Mouse (Mus musculus) liver, embryonic 15.5 days (tissue): ENCODE results near the gene Ttbk1. TPM values are rescaled to one million over a fixed set of nuclear protein-coding genes. Genes with fewer than 3 reads are reported as not detected.

Experiments
- ATAC-seq: fragments of 200-750 bp; cut with Nextera tagmentation; 2 replicates; pipeline ENCODE4 v1.8.0; 2017; ENCODE audit warnings: moderate number of reproducible peaks, mild to moderate bottlenecking, moderate library complexity; ENCODE audit not compliant: insufficient read depth
- H3K27ac ChIP-seq: fragments of 300-500 bp; sonication (generic); replicated peaks from 2 replicates; pipeline ENCODE4 v1.5.1; 2015; ENCODE audit warnings: mild to moderate bottlenecking, inconsistent platforms
- H3K27me3 ChIP-seq: fragments of 300-500 bp; sonication (generic); 2 replicates; pipeline ENCODE4 v1.6.1; 2015; ENCODE audit warnings: mild to moderate bottlenecking, inconsistent platforms
- H3K36me3 ChIP-seq: fragments of 300-500 bp; sonication (generic); replicated peaks from 2 replicates; pipeline ENCODE4 v1.6.1; 2015; ENCODE audit warnings: moderate library complexity, mild to moderate bottlenecking, inconsistent platforms
- H3K4me1 ChIP-seq: fragments of 300-500 bp; sonication (generic); replicated peaks from 2 replicates; pipeline ENCODE4 v1.6.1; 2015; ENCODE audit warnings: inconsistent platforms
- H3K4me2 ChIP-seq: fragments of 300-500 bp; sonication (generic); 2 replicates; pipeline ENCODE4 v1.6.1; 2015; ENCODE audit warnings: moderate library complexity, mild to moderate bottlenecking, inconsistent platforms
- H3K4me3 ChIP-seq: fragments of 300-500 bp; sonication (generic); replicated peaks from 2 replicates; pipeline ENCODE4 v1.5.1; 2015; ENCODE audit warnings: mild to moderate bottlenecking, inconsistent platforms
- H3K9ac ChIP-seq: fragments of 300-500 bp; sonication (generic); 2 replicates; pipeline ENCODE4 v1.6.1; 2015; ENCODE audit warnings: moderate library complexity, mild to moderate bottlenecking, inconsistent platforms
- H3K9me3 ChIP-seq: fragments of 300-500 bp; sonication (generic); replicated peaks from 2 replicates; pipeline ENCODE4 v1.6.1; 2016; ENCODE audit warnings: inconsistent platforms
- WGBS: fragments of 180-500 bp; shearing (Covaris S2); methylation state at CpG from one replicate; pipeline ENCODE4 v1.1.7; 2015; ENCODE audit warnings: mixed read lengths; ENCODE audit not compliant: insufficient replicate concordance; 5-methylcytosine and 5-hydroxymethylcytosine counted together
- polyA plus RNA-seq: library from polyadenylated mRNA; unstranded; fragments of >200 nt; fragmentation: Nextera tagmentation; extraction: Ambion mirVana; gene quantifications from 2 replicates; pipeline ENCODE4 v1.2.1, GENCODE M21; 2015

Ttbk1 gene
- polyA plus RNA-seq = 0.01 TPM in 2 replicates

DNA sequence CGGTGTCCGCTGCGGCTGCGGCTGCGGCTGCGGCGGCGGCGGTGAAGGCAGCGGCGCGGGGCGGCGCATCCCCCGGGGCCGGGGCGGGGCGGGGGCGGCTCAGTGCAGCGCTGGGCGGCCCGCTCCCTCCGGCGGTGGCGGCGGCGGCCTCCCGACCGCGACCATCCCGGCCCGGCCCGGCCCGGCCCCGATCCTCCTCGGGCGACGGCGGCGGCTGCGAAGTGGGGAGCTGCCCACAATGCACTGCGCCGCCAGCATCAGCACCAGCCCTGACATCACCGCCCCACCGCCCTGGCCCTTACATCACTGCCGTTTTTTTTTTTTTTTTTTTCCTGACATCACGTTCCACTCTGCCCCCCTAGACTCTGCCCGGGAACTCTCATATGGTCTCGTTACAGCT lies at the start of gene Ttbk1:
Gene Ttbk1, minus strand, starts transcription at position 245 of the 400 bp plus-strand sequence.
- Histone ChIP-seq H3K27me3 (peaks cover 91% of the 10 kb centered on the region), H3K9ac (no peak within 1 kb of the TSS), H3K36me3 (no peaks in the 10 kb centered on the region), H3K4me2 (peak within 1 kb of the TSS; percentile 37), H3K9me3 (no peaks in the 10 kb centered on the region), H3K27ac (no peak within 1 kb of the TSS), H3K4me1 (peaks cover 10% of the 10 kb centered on the region), H3K4me3 (no peak within 1 kb of the TSS; the same call in 1 of the 2 replicates)
- ATAC-seq = no peak
- WGBS = 3% methylated on average over 34 of the region's 49 CpGs

DNA sequence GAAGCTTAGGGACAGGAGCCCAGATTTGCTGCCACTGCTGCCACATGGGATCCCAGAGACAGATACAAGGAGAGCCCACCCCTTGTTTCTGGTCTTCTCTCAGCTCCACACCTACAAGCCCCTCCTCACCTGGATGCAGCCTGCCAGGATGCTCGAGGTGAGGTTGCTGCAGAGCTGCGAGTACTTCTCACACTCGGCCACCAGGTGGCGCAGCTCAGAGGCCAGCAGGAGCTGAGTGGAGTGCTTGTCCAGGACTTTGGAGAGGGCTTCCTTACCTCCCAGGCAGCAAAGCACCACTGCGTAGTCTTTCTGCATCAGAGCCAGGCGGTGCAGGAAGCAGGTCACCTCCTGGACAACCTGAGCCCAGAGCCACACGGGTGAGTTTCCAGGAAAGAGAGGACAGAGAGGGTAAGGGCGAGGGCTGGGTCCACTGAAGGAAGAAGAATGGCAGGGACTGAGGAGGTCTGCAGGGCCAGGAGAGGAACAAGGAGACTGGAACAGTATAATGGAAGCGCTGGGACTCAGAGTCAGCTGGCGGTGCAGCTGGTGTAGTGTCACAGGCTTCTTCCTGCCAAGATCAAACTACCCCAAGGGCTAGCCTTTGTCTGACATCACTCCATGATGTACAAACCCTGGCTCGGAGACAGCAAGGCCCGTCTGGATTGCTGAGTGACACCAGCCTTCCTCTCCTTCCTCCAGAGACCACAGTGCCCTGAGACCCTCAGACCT lies 38.3 kb upstream of the Ttbk1 start:
- ATAC-seq = peak; percentile 22; the same call in 1 of the 2 replicates
- Histone ChIP-seq H3K9me3 (no peaks in the 10 kb centered on the region), H3K27me3 (peaks cover 22% of the 10 kb centered on the region), H3K4me2 (no peak overlapping the region), H3K9ac (no peak overlapping the region), H3K36me3 (no peaks in the 10 kb centered on the region), H3K4me3 (no peak overlapping the region), H3K27ac (no peak overlapping the region), H3K4me1 (no peaks in the 10 kb centered on the region)
- WGBS = 31% methylated on average over 12 of the region's 12 CpGs

DNA sequence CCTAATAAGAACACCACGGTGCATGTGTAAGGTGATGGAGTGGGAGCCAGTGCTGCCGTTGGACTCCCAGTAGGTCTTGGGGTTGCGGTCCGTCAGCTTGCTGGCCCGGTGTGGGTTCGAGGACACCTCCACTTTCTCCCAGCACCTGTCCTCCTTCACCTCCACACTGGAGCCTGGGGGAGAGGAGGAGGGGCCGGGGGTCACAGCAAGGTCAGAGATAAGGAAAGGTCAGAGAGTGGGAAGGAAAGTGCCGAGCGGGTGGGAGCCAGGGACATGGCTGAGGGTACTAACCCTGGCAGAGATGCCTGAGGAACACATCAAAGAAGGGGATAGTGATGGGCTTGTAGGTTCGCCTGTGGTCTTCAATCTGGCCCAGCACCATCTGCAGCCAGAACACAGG lies 37.6 kb upstream of the Ttbk1 start:
- WGBS = 69% methylated on average over 10 of the region's 10 CpGs
- no peak overlapping the region for H3K4me3 ChIP-seq
- no peak for ATAC-seq
- H3K4me2 ChIP-seq = no peak overlapping the region
- no peaks in the 10 kb centered on the region for H3K9me3 ChIP-seq
- no peaks in the 10 kb centered on the region for H3K4me1 ChIP-seq
- H3K27me3 ChIP-seq = peaks cover 28% of the 10 kb centered on the region
- no peaks in the 10 kb centered on the region for H3K36me3 ChIP-seq
- no peak overlapping the region for H3K27ac ChIP-seq
- no peak overlapping the region for H3K9ac ChIP-seq

DNA sequence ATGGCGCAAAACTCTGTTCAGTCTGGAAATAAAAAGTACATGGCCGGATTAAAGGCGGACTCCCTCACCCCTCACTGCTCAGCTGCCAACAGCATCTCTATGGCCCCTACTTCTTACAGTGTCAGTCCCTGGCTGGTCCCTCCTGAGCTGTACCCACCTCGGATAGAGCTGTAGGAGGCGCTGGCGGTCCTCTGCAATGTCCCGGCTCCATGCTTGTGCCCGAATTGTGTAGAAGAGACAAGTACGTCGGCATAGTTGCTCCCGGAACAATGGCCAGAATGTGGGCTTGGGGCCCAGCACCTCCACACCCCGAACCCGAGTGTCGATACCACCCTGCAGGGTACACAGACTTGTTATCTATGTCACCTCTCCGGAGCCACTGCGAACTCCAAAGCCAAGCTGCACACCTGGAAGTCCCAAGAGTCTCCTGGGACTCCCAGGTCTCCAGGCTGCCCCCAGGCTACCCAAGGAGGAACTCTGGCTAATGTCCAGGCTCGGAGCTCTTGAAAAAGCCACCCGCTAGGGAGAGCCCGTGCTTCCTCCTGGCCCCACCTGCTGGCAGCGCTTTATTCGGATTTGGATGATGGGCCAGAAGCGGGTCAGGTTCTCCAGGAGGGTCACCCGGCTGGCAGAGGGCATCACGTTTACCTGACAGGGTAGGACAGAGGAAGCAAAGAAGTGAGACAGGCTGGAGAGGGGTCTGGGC lies 34.6 kb upstream of the Ttbk1 start:
- 40% methylated on average over 24 of the region's 24 CpGs for WGBS
- H3K27ac ChIP-seq = no peak overlapping the region
- no peaks in the 10 kb centered on the region for H3K36me3 ChIP-seq
- H3K4me3 ChIP-seq = no peak overlapping the region
- H3K4me2 ChIP-seq = no peak overlapping the region
- H3K9me3 ChIP-seq = no peaks in the 10 kb centered on the region
- H3K9ac ChIP-seq = no peak overlapping the region
- H3K4me1 ChIP-seq = no peaks in the 10 kb centered on the region
- H3K27me3 ChIP-seq = peaks cover 37% of the 10 kb centered on the region
- ATAC-seq = no peak

DNA sequence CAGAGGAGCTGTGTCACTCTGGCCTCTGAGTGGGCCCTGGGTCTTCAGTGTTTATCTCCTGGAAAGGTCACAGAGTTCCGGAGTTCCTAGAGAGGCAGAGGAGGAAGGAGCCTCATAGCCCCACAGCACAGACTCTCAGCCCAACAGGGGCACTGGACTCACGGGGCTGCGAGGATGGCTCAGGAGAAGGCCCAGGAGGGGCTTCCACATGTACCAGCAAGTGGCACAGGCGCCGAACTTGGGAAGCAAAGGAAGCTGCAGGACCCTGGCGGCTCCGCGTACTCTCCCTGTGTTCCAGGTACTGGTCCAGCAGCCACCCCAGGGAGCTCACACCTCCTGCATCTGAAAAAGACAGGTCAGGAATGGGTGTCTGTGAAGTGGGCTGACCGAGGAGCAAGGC lies 33.7 kb upstream of the Ttbk1 start:
- WGBS = 62% methylated on average over 9 of the region's 9 CpGs
- Histone ChIP-seq H3K4me1 (no peaks in the 10 kb centered on the region), H3K9ac (no peak overlapping the region), H3K4me3 (no peak overlapping the region), H3K27ac (no peak overlapping the region), H3K9me3 (no peaks in the 10 kb centered on the region), H3K4me2 (no peak overlapping the region; the same call in 1 of the 2 replicates), H3K27me3 (peaks cover 37% of the 10 kb centered on the region), H3K36me3 (no peaks in the 10 kb centered on the region)
- ATAC-seq = no peak

DNA sequence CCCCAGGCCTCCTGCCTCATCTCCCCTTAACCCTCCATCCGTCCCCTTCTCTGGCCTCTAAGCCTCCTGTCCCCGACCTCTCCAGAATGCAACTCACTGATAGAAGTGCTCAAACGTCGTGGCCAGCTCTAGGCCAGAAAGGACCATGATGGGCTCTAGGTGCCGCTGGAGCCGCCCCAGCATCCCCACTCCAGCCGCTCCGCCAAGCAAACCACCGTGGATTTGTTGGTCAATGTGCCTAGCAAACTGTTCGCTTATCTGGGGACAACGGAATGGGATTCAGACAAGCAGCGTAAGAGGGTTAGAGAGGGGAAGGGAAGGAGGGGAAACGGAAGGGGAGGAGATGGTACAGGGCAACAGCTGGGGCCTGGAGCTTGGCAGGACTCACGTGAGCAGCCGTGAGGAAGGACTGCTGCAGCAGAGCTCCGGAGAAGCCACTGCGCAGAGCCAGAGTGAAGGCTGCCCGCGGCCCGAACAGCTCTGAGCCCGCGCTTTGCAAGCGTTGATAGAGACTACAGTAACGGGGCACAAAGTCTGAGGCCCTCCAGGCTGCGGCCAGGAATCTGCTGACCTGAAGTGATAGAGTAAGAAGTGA lies 33.0 kb upstream of the Ttbk1 start:
- no peaks in the 10 kb centered on the region for H3K4me1 ChIP-seq
- H3K27me3 ChIP-seq = peaks cover 37% of the 10 kb centered on the region
- WGBS = 19% methylated on average over 25 of the region's 25 CpGs
- no peaks in the 10 kb centered on the region for H3K9me3 ChIP-seq
- no peak overlapping the region; the same call in 1 of the 2 replicates for H3K4me2 ChIP-seq
- H3K27ac ChIP-seq = no peak overlapping the region
- no peak overlapping the region for H3K9ac ChIP-seq
- H3K36me3 ChIP-seq = no peaks in the 10 kb centered on the region
- ATAC-seq = no peak
- no peak overlapping the region for H3K4me3 ChIP-seq

DNA sequence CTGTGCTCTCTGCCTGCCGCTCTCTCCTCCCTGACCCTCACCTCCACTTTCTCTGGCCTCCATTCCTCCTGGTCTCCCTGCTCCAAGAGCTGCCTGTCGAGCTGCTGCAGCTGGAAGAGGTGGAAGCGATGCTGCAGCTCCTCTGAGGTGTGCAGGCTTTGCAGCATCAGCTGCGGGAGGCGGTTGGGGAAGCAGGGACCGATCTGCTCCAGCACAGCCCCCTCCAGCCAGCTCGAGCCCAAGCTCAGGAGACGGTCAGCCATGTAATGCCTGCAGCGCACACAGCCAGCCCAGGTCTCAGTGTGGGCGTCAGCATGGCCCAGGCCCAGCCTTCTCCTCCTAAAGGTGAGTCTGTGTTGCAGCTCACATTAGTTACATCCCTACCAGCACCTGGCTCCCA lies 32.5 kb upstream of the Ttbk1 start:
- H3K27ac ChIP-seq = no peak overlapping the region
- 48% methylated on average over 10 of the region's 10 CpGs for WGBS
- peaks cover 37% of the 10 kb centered on the region for H3K27me3 ChIP-seq
- no peak for ATAC-seq
- no peaks in the 10 kb centered on the region for H3K4me1 ChIP-seq
- no peaks in the 10 kb centered on the region for H3K9me3 ChIP-seq
- no peak overlapping the region for H3K4me3 ChIP-seq
- no peak overlapping the region for H3K4me2 ChIP-seq
- H3K9ac ChIP-seq = no peak overlapping the region
- no peaks in the 10 kb centered on the region for H3K36me3 ChIP-seq

DNA sequence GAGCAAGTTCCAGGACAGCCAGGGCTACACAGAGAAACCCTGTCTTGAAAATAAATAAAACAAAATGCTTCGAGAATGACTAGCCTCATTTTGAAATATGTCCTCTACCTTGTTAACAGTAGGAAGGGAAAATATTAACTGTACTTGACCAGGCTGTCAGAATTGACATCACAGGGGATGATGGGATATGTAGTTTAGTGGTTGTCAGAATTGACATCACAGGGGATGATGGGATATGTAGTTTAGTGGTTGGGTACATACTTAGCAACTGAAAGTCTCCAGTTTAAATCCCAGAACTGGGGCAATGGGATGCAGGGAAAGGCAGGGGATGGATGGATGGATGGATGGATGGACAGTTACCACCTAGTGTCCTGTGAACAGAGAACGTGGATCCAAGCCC lies 25.9 kb upstream of the Ttbk1 start:
- Histone ChIP-seq H3K4me3 (no peak overlapping the region), H3K4me1 (no peaks in the 10 kb centered on the region), H3K27ac (no peak overlapping the region), H3K27me3 (no peaks in the 10 kb centered on the region), H3K9me3 (no peaks in the 10 kb centered on the region), H3K9ac (no peak overlapping the region), H3K4me2 (no peak overlapping the region), H3K36me3 (no peaks in the 10 kb centered on the region)
- ATAC-seq = no peak
- 43% methylated on average over 2 of the region's 2 CpGs for WGBS

DNA sequence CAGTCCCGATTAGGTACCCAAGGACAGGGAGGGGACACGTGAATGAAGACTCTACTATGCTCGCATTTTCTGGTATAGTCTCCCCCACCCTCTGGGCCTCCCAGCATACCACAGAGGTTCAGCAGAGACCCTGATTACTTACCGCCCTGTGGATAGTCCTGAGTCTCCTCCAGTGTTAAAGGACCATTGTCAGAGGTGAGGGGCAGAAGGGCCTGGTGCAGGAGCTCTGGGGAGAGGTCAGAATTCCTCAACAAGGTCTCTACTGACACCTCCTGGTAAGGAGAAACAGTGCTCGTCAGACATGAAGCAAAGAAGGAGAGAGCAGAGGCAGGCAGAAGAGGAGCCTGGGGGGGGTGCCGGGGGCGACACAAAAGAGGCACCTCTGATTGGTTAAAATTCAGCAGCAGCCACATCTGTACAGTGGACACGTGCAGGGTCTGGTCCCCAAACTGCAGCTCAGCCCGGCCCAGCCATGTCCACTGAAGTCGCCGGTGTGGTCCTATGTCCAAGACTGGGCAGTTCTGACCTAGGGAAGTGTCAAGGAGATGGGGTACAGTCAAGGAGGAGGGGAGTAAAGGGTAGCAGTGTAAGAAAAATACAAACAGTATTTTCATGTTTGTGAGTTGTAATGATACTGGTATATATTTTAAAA lies 23.7 kb upstream of the Ttbk1 start:
- no peak overlapping the region for H3K9ac ChIP-seq
- no peaks in the 10 kb centered on the region for H3K9me3 ChIP-seq
- no peak overlapping the region for H3K27ac ChIP-seq
- H3K27me3 ChIP-seq = no peaks in the 10 kb centered on the region
- 51% methylated on average over 11 of the region's 11 CpGs for WGBS
- H3K36me3 ChIP-seq = no peaks in the 10 kb centered on the region
- H3K4me2 ChIP-seq = no peak overlapping the region
- no peaks in the 10 kb centered on the region for H3K4me1 ChIP-seq
- ATAC-seq = no peak
- H3K4me3 ChIP-seq = no peak overlapping the region

DNA sequence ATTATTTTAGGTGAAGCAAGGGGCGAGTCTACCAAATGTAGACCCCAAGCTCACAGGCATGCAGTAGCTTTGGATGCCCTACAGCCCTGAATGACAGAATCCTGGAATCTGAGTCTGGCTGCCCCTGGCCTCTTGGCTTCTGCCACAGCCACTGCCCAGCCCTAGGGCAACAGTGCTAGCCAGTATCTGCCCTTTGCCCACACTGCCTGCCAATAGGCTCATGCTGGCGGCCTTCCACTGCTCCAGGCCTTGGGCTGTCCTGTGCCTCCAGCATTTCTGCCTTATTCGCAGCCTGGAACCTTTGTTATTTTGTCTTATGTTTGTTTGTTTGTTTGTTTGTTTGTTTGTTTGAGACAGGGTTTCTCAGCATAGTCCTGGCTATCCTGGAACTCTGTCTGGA lies 18.1 kb upstream of the Ttbk1 start:
- no peaks in the 10 kb centered on the region for H3K27me3 ChIP-seq
- 50% methylated on average over 3 of the region's 3 CpGs for WGBS
- no peak overlapping the region for H3K27ac ChIP-seq
- no peak overlapping the region for H3K4me2 ChIP-seq
- H3K4me3 ChIP-seq = no peak overlapping the region
- H3K9me3 ChIP-seq = no peaks in the 10 kb centered on the region
- no peaks in the 10 kb centered on the region for H3K4me1 ChIP-seq
- no peak for ATAC-seq
- H3K9ac ChIP-seq = no peak overlapping the region
- H3K36me3 ChIP-seq = no peaks in the 10 kb centered on the region
